Mouse (Mus musculus): ENCODE data around the gene Sptb.

Gene Sptb

GRCm38 (mm10) chr12:76545786-76546370 lies 164.5 kb downstream of the Sptb start:
- DNase-seq (ENCODE audit: low spot score in 2 of 2), result peak; percentile 32 to 61

DNA sequence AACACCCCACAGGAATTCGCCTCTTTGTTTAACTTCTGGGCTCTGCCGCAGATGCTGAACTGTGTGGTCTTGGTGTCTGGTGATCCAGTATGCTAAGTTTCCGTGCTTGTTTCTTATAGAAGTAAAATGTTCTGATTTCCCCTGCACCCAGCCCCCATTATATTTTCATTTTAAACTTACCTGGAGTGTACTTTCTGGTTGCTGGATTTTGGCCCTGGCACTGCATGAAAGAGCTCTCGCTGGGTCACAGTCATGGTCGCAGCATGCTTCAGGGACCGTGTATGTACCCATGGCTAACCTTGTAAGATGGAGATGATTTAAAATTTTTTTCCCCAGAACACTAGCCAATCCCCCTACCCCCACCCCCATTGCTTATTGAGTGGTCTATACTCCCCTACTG lies 168.5 kb downstream of the Sptb start:
- DNase-seq (ENCODE audit: low spot score in 2 of 2), result no peak

GRCm38 (mm10) chr12:76541475-76541874 lies 168.9 kb downstream of the Sptb start:
- DNase-seq (ENCODE audit: low spot score in 2 of 2), result no peak

- DNase-seq (ENCODE audit: low spot score in 2 of 2), result no peak
These were observed 169.6 kb downstream of the Sptb start for GRCm38 (mm10) chr12:76540701-76541221.

- no peak for DNase-seq (ENCODE audit: low spot score in 2 of 2)
These were observed 170.2 kb downstream of the Sptb start for GRCm38 (mm10) chr12:76540169-76540568.

DNA sequence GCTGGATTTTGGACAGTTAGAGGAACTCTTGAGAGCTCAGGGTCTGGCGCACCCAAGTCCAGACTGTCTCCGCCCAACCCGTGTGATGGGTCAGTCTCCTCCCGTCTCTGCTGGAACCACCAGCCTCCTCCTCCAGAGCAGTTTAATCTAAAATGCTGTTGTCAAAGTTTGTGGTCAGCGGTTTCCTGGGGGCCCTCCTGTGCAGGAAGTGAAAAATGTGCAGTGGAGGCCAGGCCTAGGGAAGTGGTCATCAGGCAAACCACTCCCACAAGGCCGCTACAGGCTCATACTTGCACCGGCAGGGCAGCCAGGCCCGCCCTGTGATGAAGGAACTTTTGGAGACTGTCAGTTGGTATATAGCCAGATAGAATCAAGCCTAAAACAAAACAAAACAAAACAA lies 172.9 kb downstream of the Sptb start:
- no peak for DNase-seq (ENCODE audit: low spot score in 2 of 2)

DNA sequence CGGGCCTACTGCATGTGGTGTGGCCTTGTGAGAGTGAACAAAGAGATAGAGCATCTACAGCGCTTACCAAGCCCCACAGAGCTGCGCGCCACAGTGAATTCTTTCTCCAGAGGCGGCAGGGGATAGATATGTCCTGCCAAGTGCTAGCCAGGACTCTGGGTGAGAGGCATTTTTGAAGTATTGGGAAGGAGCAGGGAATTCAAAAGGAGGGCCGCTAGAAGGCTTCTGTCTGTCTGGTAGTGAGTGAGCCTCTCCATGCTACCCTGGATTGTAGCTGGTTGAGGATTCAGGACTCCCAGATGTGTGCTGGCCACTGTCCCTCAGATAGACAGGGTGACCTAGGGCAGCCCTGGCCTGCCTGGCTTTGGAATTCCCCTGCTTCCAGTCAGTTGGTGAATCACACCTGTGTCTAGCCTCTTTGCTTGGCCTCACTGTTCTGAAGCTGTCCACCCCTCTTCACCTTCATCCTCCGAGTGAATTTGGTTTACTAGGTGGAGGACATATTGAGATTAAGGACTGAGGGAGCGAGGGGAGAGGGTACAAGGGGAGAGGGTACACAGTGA lies 173.7 kb downstream of the Sptb start:
- no peak for DNase-seq (ENCODE audit: low spot score in 2 of 2)

DNA sequence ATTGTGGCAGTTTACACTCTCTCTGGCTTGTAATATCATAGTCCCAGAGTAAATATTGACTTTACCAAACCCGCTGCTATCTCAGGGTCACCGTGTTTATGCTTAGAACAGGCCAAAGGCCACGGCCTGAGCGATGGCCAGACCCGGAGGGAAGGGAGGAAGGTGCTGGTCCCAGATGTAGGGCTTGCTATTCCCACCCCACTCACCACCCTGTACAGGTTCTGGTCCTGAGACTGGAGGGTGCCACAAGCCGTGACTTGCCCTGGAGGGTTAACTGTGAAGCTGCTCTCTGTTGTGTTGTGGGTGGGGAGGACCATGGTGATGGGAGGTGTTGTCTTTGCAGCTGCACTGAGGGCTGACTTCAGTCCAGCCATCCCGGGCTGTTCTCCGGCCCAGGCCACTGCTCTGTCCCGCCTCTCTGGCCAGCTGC lies 174.9 kb downstream of the Sptb start:
- no peak for DNase-seq (ENCODE audit: low spot score in 2 of 2)

- DNase-seq (ENCODE audit: low spot score in 2 of 2), result no peak
These were observed 175.6 kb downstream of the Sptb start for GRCm38 (mm10) chr12:76534641-76535283.

GRCm38 (mm10) chr12:76534233-76534632 lies 176.1 kb downstream of the Sptb start:
- no peak for DNase-seq (ENCODE audit: low spot score in 2 of 2)

DNA sequence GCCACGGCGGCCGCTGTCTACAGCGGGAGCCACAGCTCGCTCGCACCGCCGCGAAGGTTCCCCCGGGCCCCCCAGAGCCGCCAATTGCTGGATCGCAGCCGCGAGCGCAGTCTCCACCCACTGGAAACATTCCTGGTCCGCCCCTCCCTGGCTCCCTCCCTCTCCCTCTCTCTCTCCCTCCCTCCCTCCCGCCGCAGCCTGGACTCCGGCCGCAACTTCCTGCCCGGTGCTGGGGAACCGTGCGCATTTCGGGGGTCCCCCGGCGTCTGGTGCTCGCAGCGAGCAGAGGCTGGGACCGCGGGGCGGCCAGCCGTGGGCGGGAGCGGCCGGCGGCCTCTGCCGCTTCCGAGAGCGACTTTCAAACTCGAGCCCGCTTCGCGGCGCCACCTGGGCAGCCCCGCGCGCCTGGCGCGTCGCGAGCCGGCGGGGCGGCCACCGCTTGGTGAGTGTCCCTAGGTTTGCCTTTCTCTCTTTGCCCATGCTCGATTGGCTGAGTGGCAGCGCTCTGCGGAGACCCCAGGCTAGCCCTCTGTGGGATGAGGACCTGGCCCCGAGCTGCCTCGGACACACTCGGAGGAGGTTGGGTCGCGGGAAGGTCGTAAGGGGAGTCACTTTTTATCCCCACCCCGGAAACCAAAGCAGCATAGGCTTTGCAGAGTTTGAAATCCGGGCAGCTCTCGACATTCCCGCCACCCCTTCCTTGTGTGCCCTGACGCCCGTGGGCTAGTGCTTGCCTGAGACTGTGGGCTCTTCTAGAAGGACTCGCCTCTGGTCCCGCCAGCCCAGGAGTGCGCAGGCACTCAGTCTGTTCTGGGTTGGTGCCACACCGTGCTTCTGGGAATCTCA lies 176.7 kb downstream of the Sptb start:
- peak in 1 of 2 experiments; percentile 31 for DNase-seq (ENCODE audit: low spot score in 2 of 2)

DNA sequence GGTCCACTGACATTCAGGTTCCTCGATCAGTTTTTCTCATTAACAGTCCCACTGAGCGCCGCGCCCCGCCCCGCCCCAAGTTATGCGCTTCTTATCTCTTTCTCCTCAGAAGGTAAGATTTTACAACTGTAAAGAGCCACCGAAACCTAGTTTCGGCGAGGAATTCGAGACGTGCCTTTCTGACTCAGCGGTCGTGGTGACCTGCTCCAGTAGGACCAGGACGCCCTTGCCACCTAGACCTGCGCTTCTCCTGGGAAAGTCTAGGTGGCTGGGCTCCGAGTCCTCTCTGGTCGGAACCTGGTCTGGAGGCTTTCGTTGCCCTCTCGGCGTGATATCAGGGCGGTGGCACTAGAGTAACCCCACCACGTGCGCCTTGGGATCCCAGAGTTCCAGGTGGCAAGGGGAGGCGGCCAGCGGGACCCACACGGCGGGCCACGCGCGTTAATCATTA lies 177.4 kb downstream of the Sptb start:
- no peak for DNase-seq (ENCODE audit: low spot score in 2 of 2)

- no peak for DNase-seq (ENCODE audit: low spot score in 2 of 2)
These were observed 178.1 kb downstream of the Sptb start for GRCm38 (mm10) chr12:76531986-76532925.

GRCm38 (mm10) chr12:76530580-76531139 lies 179.7 kb downstream of the Sptb start, which contains the start of gene Plekhg3:
Plekhg3 (plus strand) TSS chr12:76530891.
- no peak for DNase-seq (ENCODE audit: low spot score in 2 of 2)
